Mouse (Mus musculus) kidney, adult 2 months (tissue): Measurements from ENCODE around the gene Snrnp70. TPM values are rescaled to one million over a fixed set of nuclear protein-coding genes. Genes with fewer than 3 reads are reported as not detected.
"Not testable (repeated sequence)": the region's sequence is repeated elsewhere in the genome, so short reads cannot be mapped to it uniquely, and the experiment has no call there.

Experiments
- DNase-seq: peaks from one replicate; pipeline ENCODE4 v3.0.0; 2021
- H3K27ac ChIP-seq: fragments of 200-500 bp; 2 replicates; pipeline ENCODE4 v1.5.1; 2012; ENCODE audit warnings: low read depth, low read length, control low read depth, inconsistent platforms; ENCODE audit not compliant: insufficient read depth
- H3K27me3 ChIP-seq: fragments of 200-500 bp; replicated peaks from 2 replicates; pipeline ENCODE4 v1.6.1; 2012; ENCODE audit warnings: mild to moderate bottlenecking, moderate library complexity, low read length, inconsistent platforms; ENCODE audit not compliant: control insufficient read depth, insufficient read depth
- H3K36me3 ChIP-seq: fragments of 200-500 bp; 2 replicates; pipeline ENCODE4 v1.6.1; 2012; ENCODE audit warnings: mild to moderate bottlenecking, moderate library complexity, low read length, inconsistent platforms; ENCODE audit not compliant: control insufficient read depth, insufficient read depth
- H3K4me1 ChIP-seq: fragments of 200-500 bp; 2 replicates; pipeline ENCODE4 v1.6.1; 2011; ENCODE audit warnings: low read length; ENCODE audit not compliant: control insufficient read depth, insufficient read depth
- H3K4me3 ChIP-seq: fragments of 200-500 bp; 2 replicates; pipeline ENCODE4 v1.5.1; 2011; ENCODE audit warnings: mild to moderate bottlenecking, low read depth, low read length, control low read depth; ENCODE audit not compliant: insufficient read depth
- CTCF ChIP-seq: fragments of 200-500 bp; conservative IDR thresholded peaks from 2 replicates; pipeline ENCODE4 v1.5.1; 2011; ENCODE audit warnings: low read depth, mild to moderate bottlenecking, control low read depth, low read length, moderate library complexity, mixed read lengths; ENCODE audit not compliant: insufficient read depth, insufficient read length
- POLR2A ChIP-seq: fragments of 200-500 bp; IDR thresholded peaks from one replicate; pipeline ENCODE4 v1.6.1; 2011; ENCODE audit warnings: low read depth, low read length, control low read depth
- WGBS: fragments of 180-500 bp; shearing (Covaris S2); methylation state at CpG from one replicate; pipeline ENCODE4 v1.1.7; 2018; 5-methylcytosine and 5-hydroxymethylcytosine counted together
- polyA plus RNA-seq: library from polyadenylated mRNA; depleted of rRNA; stranded (reverse); fragments of >200 nt; gene quantifications from 2 replicates; pipeline ENCODE4 v1.2.3, GENCODE M21; 2012

Snrnp70 gene
- polyA plus RNA-seq, 1 experiment = 137 TPM

DNA sequence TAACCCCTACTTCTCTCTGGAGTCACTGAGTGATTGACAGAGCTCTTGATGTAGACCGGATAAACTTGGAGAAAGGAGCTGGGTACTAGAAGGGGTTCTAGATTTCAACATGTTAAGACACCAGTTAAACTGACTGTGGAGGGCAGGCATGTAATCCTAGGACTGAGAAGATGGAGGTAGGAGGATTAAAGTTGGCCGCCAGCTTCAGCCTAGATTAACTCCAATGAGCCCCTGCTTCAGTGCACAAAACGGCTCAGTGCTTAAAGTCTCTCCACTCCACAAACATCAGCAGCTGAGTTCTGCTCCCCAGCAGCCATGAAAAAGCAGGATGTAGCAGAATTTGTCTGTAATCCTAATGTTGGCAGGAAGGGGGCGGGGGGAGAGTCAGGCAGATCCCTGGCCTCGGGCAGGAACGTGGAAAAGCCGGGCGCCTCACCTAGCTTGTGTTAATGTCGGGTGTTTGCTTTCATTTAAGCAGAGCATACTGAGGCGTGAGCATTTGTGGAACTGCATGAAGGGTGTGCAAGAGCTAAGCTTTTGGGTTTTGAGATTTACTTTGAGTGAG is 6.1 kb upstream of the Snrnp70 start:
- TF ChIP-seq POLR2A (no peak), CTCF (no peak)
- DNase-seq = no peak
- H3K36me3 ChIP-seq = no peaks in the 10 kb centered on the region
- no peak overlapping the region for H3K4me3 ChIP-seq
- H3K4me1 ChIP-seq = no peaks in the 10 kb centered on the region
- WGBS = 66% methylated on average over 10 of the region's 10 CpGs
- no peak overlapping the region for H3K27ac ChIP-seq
- no peaks in the 10 kb centered on the region for H3K27me3 ChIP-seq

DNA sequence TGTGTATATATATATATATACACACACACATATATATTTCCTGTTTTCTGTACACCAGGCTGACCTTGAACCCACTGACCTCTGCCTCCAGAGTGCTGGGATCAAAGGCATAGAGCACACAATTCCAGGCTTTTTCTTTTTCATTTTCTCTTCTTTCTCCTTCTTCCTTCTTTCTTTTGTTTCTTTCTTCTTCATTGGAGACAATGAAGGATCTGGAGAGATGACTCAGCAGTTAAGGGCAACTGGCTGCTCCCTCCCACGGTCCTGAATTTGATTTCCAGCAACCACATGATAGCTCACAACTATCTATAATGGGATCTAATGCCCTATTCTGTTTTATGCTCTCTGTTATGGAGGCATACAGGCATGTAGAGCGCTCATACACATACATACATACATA is 1.2 kb upstream of the Snrnp70 start:
- Histone ChIP-seq H3K27ac (no peak overlapping the region), H3K36me3 (no peaks in the 10 kb centered on the region), H3K4me1 (peaks cover 8% of the 10 kb centered on the region; the same call in 1 of the 2 replicates), H3K27me3 (no peaks in the 10 kb centered on the region), H3K4me3 (no peak overlapping the region)
- no peak for TF ChIP-seq CTCF
- TF ChIP-seq POLR2A = no peak
- WGBS = 60% methylated on average over 2 of the region's 2 CpGs
- no peak for DNase-seq

DNA sequence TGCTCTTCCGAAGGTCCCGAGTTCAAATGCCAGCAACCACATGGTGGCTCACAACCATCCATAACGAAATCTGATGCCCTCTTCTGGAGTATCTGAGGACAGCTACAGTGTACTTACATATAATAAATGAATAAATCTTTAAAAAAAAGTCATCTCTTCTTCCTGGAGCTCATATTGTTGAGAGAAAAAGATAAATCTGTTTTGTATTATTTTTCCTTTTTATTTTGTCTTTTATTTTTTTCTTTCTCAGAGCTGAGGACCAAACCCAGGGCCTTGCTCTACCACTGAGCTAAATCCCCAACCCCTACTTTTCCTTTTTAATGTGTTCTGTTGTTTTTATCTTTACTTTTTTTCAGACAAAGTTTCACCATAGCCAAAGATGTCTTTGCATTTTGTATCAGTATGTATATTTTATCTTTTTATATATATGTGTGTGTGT is 814 bp upstream of the Snrnp70 start:
- not testable (repeated sequence) for DNase-seq, H3K4me1 ChIP-seq, H3K27me3 ChIP-seq, H3K36me3 ChIP-seq
- under 1% methylated on average over 3 of the region's 3 CpGs for WGBS
- Histone ChIP-seq H3K4me3 (peak overlapping the region; percentile 59), H3K27ac (peak overlapping the region; percentile 50; the same call in 1 of the 2 replicates)

DNA sequence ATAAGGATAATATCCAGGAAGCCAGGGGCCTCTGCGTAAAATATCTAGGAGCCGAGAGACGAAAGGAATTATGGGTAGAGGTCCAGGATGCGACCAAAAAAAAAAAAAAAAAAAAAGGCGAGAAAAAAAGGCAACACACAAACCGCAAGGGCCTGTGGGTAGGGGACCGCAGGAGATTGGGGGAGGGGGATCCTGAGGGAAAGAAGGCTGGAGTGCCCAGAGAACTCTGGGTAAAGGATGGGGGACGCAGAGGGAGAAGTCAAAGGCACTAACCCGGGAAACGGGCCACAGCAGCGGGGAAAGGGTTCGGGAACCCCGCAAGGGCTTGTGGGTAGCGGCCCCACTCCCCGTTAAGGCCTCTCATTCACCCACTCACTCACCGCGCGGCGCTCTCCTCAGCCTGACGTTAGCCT is 407 bp downstream of the Snrnp70 start:
- WGBS = under 1% methylated on average over 17 of the region's 20 CpGs
- peak overlapping the region; percentile 63 for H3K27ac ChIP-seq
- DNase-seq = no peak

DNA sequence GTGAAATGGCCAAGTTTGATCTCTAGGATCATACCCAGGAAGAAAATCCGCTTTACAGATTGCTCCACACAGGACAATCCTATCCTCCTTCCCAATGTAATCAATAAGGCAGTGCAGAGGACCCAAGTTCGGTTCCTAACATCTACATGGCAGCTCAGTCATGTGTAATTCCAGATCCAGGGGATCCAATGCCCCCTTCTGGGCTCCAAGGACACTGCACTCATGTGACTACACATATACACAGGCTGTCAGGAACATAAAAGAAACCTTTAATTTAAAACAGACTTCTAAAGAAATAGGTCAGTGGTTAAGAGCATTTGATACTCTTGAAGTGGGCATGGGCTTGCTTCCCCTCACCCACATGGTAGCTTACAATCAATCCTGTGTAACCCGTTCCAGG is 9.5 kb downstream of the Snrnp70 start:
- Histone ChIP-seq H3K27ac (no peak overlapping the region), H3K4me3 (no peak overlapping the region), H3K36me3 (peaks cover 20% of the 10 kb centered on the region), H3K27me3 (no peaks in the 10 kb centered on the region), H3K4me1 (no peaks in the 10 kb centered on the region)
- 0 out of 2 replicates have a peak, but pooled peaks have one; percentile 11 for TF ChIP-seq CTCF
- TF ChIP-seq POLR2A = no peak
- DNase-seq = no peak
- WGBS = 87% methylated on average over 3 of the region's 3 CpGs

More for the DNA sequence above, 407 bp downstream of the Snrnp70 start:
- no peaks in the 10 kb centered on the region for H3K27me3 ChIP-seq
- peaks cover 8% of the 10 kb centered on the region; the same call in 1 of the 2 replicates for H3K4me1 ChIP-seq
- TF ChIP-seq CTCF (no peak), POLR2A (no peak)
- H3K36me3 ChIP-seq = peaks cover 4% of the 10 kb centered on the region; the same call in 1 of the 2 replicates
- peak overlapping the region; percentile 75 for H3K4me3 ChIP-seq

GRCm38 (mm10) chr7:45376057-45376456 is 19.5 kb downstream of the Snrnp70 start:
- Histone ChIP-seq H3K4me3 (no peak overlapping the region), H3K36me3 (no peaks in the 10 kb centered on the region; the same call in 1 of the 2 replicates), H3K27me3 (no peaks in the 10 kb centered on the region), H3K4me1 (no peaks in the 10 kb centered on the region), H3K27ac (no peak overlapping the region)
- no peak for DNase-seq
- no peak for TF ChIP-seq CTCF
- TF ChIP-seq POLR2A = no peak
- WGBS = 83% methylated on average over 1 of the region's 1 CpGs

GRCm38 (mm10) chr7:45374620-45375019 is 20.9 kb downstream of the Snrnp70 start:
- no peaks in the 10 kb centered on the region for H3K27me3 ChIP-seq
- H3K4me3 ChIP-seq = no peak overlapping the region
- TF ChIP-seq CTCF (no peak), POLR2A (no peak)
- H3K4me1 ChIP-seq = no peaks in the 10 kb centered on the region; the same call in 1 of the 2 replicates
- DNase-seq = no peak
- H3K36me3 ChIP-seq = no peaks in the 10 kb centered on the region; the same call in 1 of the 2 replicates
- 93% methylated on average over 8 of the region's 8 CpGs for WGBS
- H3K27ac ChIP-seq = no peak overlapping the region
